Mouse (Mus musculus) forebrain, embryonic 11.5 days (tissue): Measurements from ENCODE around the gene Itfg2. TPM values are rescaled to one million over a fixed set of nuclear protein-coding genes. Genes with fewer than 3 reads are reported as not detected.
"Not testable (repeated sequence)": the region's sequence is repeated elsewhere in the genome, so short reads cannot be mapped to it uniquely, and the experiment has no call there.

Source experiments
- ATAC-seq: fragments of 200-750 bp; cut with Nextera tagmentation; replicated peaks from 2 replicates; pipeline ENCODE4 v1.8.0; 2017; ENCODE audit warnings: moderate TSS enrichment; ENCODE audit not compliant: low FRiP score
- DNase-seq: peaks from one replicate; pipeline ENCODE4 v3.0.0-alpha.2; 2017; ENCODE audit warnings: low spot score
- H3K27ac ChIP-seq: fragments of 300-500 bp; sonication (generic); 2 replicates; pipeline ENCODE4 v1.5.1; 2014; ENCODE audit warnings: low read depth, low read length
- H3K27me3 ChIP-seq: fragments of 300-500 bp; sonication (generic); 2 replicates; pipeline ENCODE4 v1.6.1; 2014; ENCODE audit warnings: mild to moderate bottlenecking, low read length, mixed read lengths; ENCODE audit not compliant: control insufficient read depth, insufficient read depth
- H3K36me3 ChIP-seq: fragments of 300-500 bp; sonication (generic); 2 replicates; pipeline ENCODE4 v1.6.1; 2014; ENCODE audit warnings: mild to moderate bottlenecking, low read length, moderate library complexity, mixed read lengths; ENCODE audit not compliant: control insufficient read depth, insufficient read depth
- H3K4me1 ChIP-seq: fragments of 300-500 bp; sonication (generic); replicated peaks from 2 replicates; pipeline ENCODE4 v1.6.1; 2014; ENCODE audit warnings: low read length, mixed read lengths; ENCODE audit not compliant: control insufficient read depth, insufficient read depth
- H3K4me2 ChIP-seq: fragments of 300-500 bp; sonication (generic); 2 replicates; pipeline ENCODE4 v1.6.1; 2014; ENCODE audit warnings: low read depth, mild to moderate bottlenecking, low read length, moderate library complexity, mixed read lengths; ENCODE audit not compliant: severe bottlenecking
- H3K4me3 ChIP-seq: fragments of 300-500 bp; sonication (generic); 2 replicates; pipeline ENCODE4 v1.5.1; 2014; ENCODE audit warnings: low read depth, low read length
- H3K9ac ChIP-seq: fragments of 300-500 bp; sonication (generic); 2 replicates; pipeline ENCODE4 v1.6.1; 2014; ENCODE audit warnings: low read length
- H3K9me3 ChIP-seq: fragments of 300-500 bp; sonication (generic); 2 replicates; pipeline ENCODE4 v1.6.1; 2016; ENCODE audit warnings: low read length, mixed read lengths; ENCODE audit not compliant: control insufficient read depth
- WGBS: fragments of 180-500 bp; shearing (Covaris S2); extraction: QIAGEN DNeasy Blood & Tissue Kit; methylation state at CpG from one replicate; pipeline ENCODE4 v1.1.7; 2014; 5-methylcytosine and 5-hydroxymethylcytosine counted together
- polyA plus RNA-seq: library from polyadenylated mRNA; unstranded; fragments of >200 nt; fragmentation: Nextera tagmentation; extraction: Ambion mirVana; gene quantifications from 2 replicates; pipeline ENCODE4 v1.2.1, GENCODE M21; 2014

Itfg2 gene
- polyA plus RNA-seq, 1 experiment from 2014 or later: 35.3 TPM

DNA sequence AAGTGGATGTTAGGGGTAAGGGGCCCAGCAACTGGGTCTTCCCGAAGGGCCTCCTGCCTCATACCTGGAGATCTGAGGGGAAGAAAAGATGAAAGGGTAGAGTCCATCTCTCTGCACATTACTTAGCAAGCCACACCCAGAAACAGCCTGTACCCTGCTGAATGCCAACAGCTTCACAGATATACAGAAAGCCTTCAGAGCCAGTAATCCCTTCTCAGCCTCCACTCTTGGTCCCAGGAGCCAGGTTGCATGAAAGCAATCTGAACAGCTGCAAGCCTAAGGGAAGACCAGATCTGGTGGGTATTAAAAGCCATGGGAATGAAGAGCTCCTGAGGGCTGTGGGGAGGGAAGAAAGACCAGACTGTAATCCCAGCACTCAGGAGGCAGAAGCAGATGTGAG lies 35.5 kb downstream of the Itfg2 start:
- WGBS: 79% methylated on average over 1 of the region's 1 CpGs
- no peak overlapping the region for H3K4me3 ChIP-seq
- H3K27me3 ChIP-seq: no peaks in the 10 kb centered on the region
- H3K9ac ChIP-seq: no peak overlapping the region
- H3K27ac ChIP-seq: no peak overlapping the region
- no peak for ATAC-seq
- H3K4me2 ChIP-seq: no peak overlapping the region
- no peak for DNase-seq
- H3K36me3 ChIP-seq: no peaks in the 10 kb centered on the region
- no peaks in the 10 kb centered on the region for H3K4me1 ChIP-seq
- no peaks in the 10 kb centered on the region for H3K9me3 ChIP-seq

DNA sequence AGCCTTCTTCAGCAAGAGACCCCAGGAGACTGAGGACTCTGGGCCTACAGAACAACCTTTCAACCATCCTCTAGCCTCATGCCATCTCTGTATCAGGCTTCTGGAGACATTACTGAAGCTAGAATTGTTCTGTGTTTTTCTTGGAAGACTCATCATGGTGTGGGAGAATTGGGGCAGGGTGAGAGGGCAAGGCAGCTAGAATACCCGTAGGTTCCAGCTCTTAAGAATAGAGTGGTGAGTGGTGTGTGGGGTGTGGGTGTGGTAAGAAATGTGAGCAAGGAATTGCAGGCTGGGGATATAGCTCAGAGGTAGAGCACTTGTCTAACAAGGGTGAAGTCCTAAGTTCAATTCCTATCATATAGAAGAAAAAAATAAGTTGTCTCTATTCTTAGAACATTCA lies 39.7 kb downstream of the Itfg2 start:
- Histone ChIP-seq H3K4me2 (no peak overlapping the region), H3K27me3 (no peaks in the 10 kb centered on the region), H3K9me3 (no peaks in the 10 kb centered on the region), H3K36me3 (no peaks in the 10 kb centered on the region), H3K4me3 (no peak overlapping the region), H3K4me1 (no peaks in the 10 kb centered on the region), H3K9ac (no peak overlapping the region), H3K27ac (no peak overlapping the region)
- ATAC-seq (no peak), DNase-seq (no peak)
- WGBS: 87% methylated on average over 1 of the region's 1 CpGs

GRCm38 (mm10) chr6:128383752-128384151 lies 41.0 kb downstream of the Itfg2 start:
- Histone ChIP-seq H3K27ac (no peak overlapping the region), H3K4me3 (no peak overlapping the region), H3K36me3 (no peaks in the 10 kb centered on the region), H3K9ac (no peak overlapping the region), H3K9me3 (no peaks in the 10 kb centered on the region), H3K4me1 (no peaks in the 10 kb centered on the region), H3K27me3 (no peaks in the 10 kb centered on the region), H3K4me2 (no peak overlapping the region)
- ATAC-seq: no peak
- 75% methylated on average over 7 of the region's 7 CpGs for WGBS
- DNase-seq: no peak

- no peak overlapping the region for H3K27ac ChIP-seq
- no peak overlapping the region for H3K4me3 ChIP-seq
- 86% methylated on average over 3 of the region's 3 CpGs for WGBS
- H3K9me3 ChIP-seq: no peaks in the 10 kb centered on the region
- no peaks in the 10 kb centered on the region; the same call in 1 of the 2 replicates for H3K36me3 ChIP-seq
- no peaks in the 10 kb centered on the region for H3K27me3 ChIP-seq
- DNase-seq (no peak), ATAC-seq (no peak)
- H3K9ac ChIP-seq: no peak overlapping the region
- no peak overlapping the region for H3K4me2 ChIP-seq
- no peaks in the 10 kb centered on the region for H3K4me1 ChIP-seq
Measured at GRCm38 (mm10) chr6:128381254-128381653, 43.5 kb downstream of the Itfg2 start.

DNA sequence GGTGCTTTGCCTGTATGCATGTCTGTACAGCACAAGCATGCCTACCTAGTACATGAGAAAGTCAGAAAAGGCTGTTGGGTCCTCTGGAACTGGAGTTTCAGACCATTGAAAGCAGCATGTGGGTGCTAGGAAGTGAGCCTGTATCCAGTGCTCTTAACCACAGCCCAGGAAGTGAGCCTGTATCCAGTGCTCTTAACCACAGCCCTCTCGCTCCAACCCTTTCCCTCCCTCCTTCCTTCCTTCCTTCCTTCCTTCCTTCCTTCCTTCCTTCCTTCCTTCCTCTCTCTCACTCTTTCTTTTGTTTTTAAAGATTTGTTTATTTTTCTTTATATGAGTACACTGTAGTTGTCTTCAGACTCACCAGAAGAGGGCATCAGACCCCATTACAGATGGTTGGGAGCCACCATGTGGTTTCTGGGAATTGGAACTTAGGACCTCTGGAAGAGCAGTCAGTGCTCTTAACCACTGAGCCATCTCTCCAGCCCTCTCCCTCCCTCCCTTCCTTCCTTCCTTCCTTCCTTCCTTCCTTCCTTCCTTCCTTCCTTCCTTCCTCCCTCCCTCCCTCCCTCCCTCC lies 44.0 kb downstream of the Itfg2 start:
- H3K4me3 ChIP-seq, H3K4me2 ChIP-seq, H3K4me1 ChIP-seq, H3K9ac ChIP-seq, H3K36me3 ChIP-seq, DNase-seq, H3K27ac ChIP-seq, ATAC-seq, H3K9me3 ChIP-seq, H3K27me3 ChIP-seq: not testable (repeated sequence)
- WGBS: 80% methylated on average over 1 of the region's 1 CpGs

GRCm38 (mm10) chr6:128379636-128380035 lies 45.1 kb downstream of the Itfg2 start:
- ATAC-seq (no peak), DNase-seq (no peak)
- Histone ChIP-seq H3K9me3 (no peaks in the 10 kb centered on the region), H3K4me2 (no peak overlapping the region), H3K36me3 (no peaks in the 10 kb centered on the region; the same call in 1 of the 2 replicates), H3K9ac (no peak overlapping the region), H3K4me3 (no peak overlapping the region), H3K27me3 (no peaks in the 10 kb centered on the region), H3K4me1 (peaks cover 6% of the 10 kb centered on the region; the same call in 1 of the 2 replicates), H3K27ac (no peak overlapping the region)
- 86% methylated on average over 16 of the region's 16 CpGs for WGBS

DNA sequence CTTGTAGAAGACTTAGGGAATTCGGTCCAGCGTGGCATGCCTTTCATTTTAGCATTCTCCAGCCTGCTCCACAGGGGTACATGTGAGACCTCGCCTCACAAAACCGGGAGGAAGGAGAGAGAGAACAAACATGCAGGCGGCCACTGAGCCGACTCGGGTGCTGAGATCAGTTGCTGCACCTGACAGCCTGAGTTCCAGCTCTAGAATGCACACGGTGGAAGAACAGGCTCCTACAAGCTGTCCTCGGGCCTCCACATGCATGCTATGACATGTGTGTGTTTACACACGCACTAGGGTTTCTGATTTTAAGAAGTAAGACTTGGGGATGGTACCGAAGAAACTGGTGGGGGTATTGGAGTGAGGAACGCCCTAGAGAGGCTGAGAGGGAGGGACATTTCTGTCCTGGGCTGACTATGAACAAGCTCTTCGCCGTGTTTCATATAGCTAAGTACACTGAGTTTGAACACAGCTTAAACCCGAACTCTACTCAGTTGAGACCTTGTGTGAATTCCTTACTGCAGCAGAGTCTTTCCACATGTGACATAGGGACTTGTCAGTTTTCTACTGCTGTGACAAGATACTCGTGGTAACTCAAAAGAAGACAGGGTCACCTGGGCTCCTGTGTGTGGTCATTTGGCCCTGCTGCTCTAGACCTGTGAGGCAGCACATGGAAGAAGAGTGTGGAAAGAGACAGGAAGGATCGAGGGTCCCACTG lies 48.2 kb downstream of the Itfg2 start:
- Histone ChIP-seq H3K36me3 (peaks cover 19% of the 10 kb centered on the region), H3K9me3 (no peaks in the 10 kb centered on the region), H3K4me2 (no peak overlapping the region), H3K4me3 (no peak overlapping the region), H3K27ac (no peak overlapping the region), H3K27me3 (no peaks in the 10 kb centered on the region), H3K9ac (no peak overlapping the region), H3K4me1 (peaks cover 7% of the 10 kb centered on the region; the same call in 1 of the 2 replicates)
- no peak for DNase-seq
- no peak for ATAC-seq
- 92% methylated on average over 17 of the region's 17 CpGs for WGBS

GRCm38 (mm10) chr6:128375192-128375591 lies 49.5 kb downstream of the Itfg2 start, which contains the start of the genes Tex52 and Gm44596:
Gene Tex52, plus strand, starts transcription at chr6:128375456.
Gene Gm44596, plus strand, starts transcription at chr6:128375503.
- ATAC-seq (peak; percentile 79), DNase-seq (peak; percentile 64)
- H3K4me3 ChIP-seq: no peak within 1 kb of the TSS
- H3K4me1 ChIP-seq: peaks cover 7% of the 10 kb centered on the region; the same call in 1 of the 2 replicates
- H3K27ac ChIP-seq: no peak within 1 kb of the TSS
- H3K9me3 ChIP-seq: no peaks in the 10 kb centered on the region
- no peaks in the 10 kb centered on the region for H3K27me3 ChIP-seq
- H3K36me3 ChIP-seq: peaks cover 30% of the 10 kb centered on the region
- no peak within 1 kb of the TSS for H3K4me2 ChIP-seq
- no peak within 1 kb of the TSS for H3K9ac ChIP-seq
- 20% methylated on average over 6 of the region's 6 CpGs for WGBS

- 94% methylated on average over 5 of the region's 5 CpGs for WGBS
- Histone ChIP-seq H3K9ac (no peak overlapping the region), H3K27ac (no peak overlapping the region), H3K4me2 (no peak overlapping the region), H3K9me3 (no peaks in the 10 kb centered on the region), H3K4me3 (no peak overlapping the region), H3K4me1 (peaks cover 6% of the 10 kb centered on the region; the same call in 1 of the 2 replicates), H3K27me3 (no peaks in the 10 kb centered on the region), H3K36me3 (peaks cover 45% of the 10 kb centered on the region)
- ATAC-seq (no peak), DNase-seq (no peak)
Measured at GRCm38 (mm10) chr6:128370040-128370439, 54.7 kb downstream of the Itfg2 start.
